Mouse (Mus musculus): ENCODE data around the gene Il10.

Il10 gene

GRCm38 (mm10) chr1:131019492-131020098 lies at the start of gene Il10:
Gene Il10 (plus strand): TSS chr1:131019845.
- no peak for DNase-seq (ENCODE audit: low spot score)

- DNase-seq (ENCODE audit: low spot score), result no peak
These were observed 40.2 kb upstream of the Il10 start for GRCm38 (mm10) chr1:130979455-130979854.

- no peak for DNase-seq (ENCODE audit: low spot score)
These were observed 35.2 kb upstream of the Il10 start for GRCm38 (mm10) chr1:130984441-130984840.

- DNase-seq (ENCODE audit: low spot score), result no peak
These were observed 32.6 kb upstream of the Il10 start for GRCm38 (mm10) chr1:130987001-130987400.

- DNase-seq (ENCODE audit: low spot score), result no peak
These were observed 32.2 kb upstream of the Il10 start for GRCm38 (mm10) chr1:130987418-130987817.

GRCm38 (mm10) chr1:130989331-130989730 lies 30.3 kb upstream of the Il10 start:
- no peak for DNase-seq (ENCODE audit: low spot score)

GRCm38 (mm10) chr1:130990448-130990847 lies 29.2 kb upstream of the Il10 start:
- no peak for DNase-seq (ENCODE audit: low spot score)

GRCm38 (mm10) chr1:130993574-130994154 lies 26.0 kb upstream of the Il10 start:
- DNase-seq (ENCODE audit: low spot score), result no peak

GRCm38 (mm10) chr1:130995515-130995914 lies 24.1 kb upstream of the Il10 start:
- DNase-seq (ENCODE audit: low spot score), result no peak

- DNase-seq (ENCODE audit: low spot score), result no peak
These were observed 23.3 kb upstream of the Il10 start for GRCm38 (mm10) chr1:130996356-130996755.

GRCm38 (mm10) chr1:130997441-130997840 lies 22.2 kb upstream of the Il10 start:
- DNase-seq (ENCODE audit: low spot score), result no peak

- no peak for DNase-seq (ENCODE audit: low spot score)
These were observed 21.3 kb upstream of the Il10 start for GRCm38 (mm10) chr1:130998321-130998720.

- DNase-seq (ENCODE audit: low spot score), result no peak
These were observed 19.9 kb upstream of the Il10 start for GRCm38 (mm10) chr1:130999708-131000107.

GRCm38 (mm10) chr1:131000296-131000695 lies 19.3 kb upstream of the Il10 start:
- DNase-seq (ENCODE audit: low spot score), result no peak

GRCm38 (mm10) chr1:131002561-131002960 lies 17.1 kb upstream of the Il10 start:
- DNase-seq (ENCODE audit: low spot score), result no peak

GRCm38 (mm10) chr1:131003037-131003922 lies 16.4 kb upstream of the Il10 start:
- DNase-seq (ENCODE audit: low spot score), result peak; percentile 15

- no peak for DNase-seq (ENCODE audit: low spot score)
These were observed 13.6 kb upstream of the Il10 start for GRCm38 (mm10) chr1:131006069-131006468.

GRCm38 (mm10) chr1:131010201-131011153 lies 9.2 kb upstream of the Il10 start:
- no peak for DNase-seq (ENCODE audit: low spot score)

- DNase-seq (ENCODE audit: low spot score), result no peak
These were observed 7.2 kb upstream of the Il10 start for GRCm38 (mm10) chr1:131012494-131012893.

GRCm38 (mm10) chr1:131013926-131014325 lies 5.7 kb upstream of the Il10 start:
- no peak for DNase-seq (ENCODE audit: low spot score)

GRCm38 (mm10) chr1:131015281-131015680 lies 4.4 kb upstream of the Il10 start:
- DNase-seq (ENCODE audit: low spot score), result no peak

- no peak for DNase-seq (ENCODE audit: low spot score)
These were observed 3.8 kb upstream of the Il10 start for GRCm38 (mm10) chr1:131015879-131016278.

Data from testis, postnatal 14 days (tissue).